Mouse (Mus musculus) monocyte, adult 2 months (primary cell): Measurements from ENCODE around the gene Zbtb8b.
"Not testable (repeated sequence)": the region's sequence is repeated elsewhere in the genome, so short reads cannot be mapped to it uniquely, and the experiment has no call there.

Experiments
- DNase-seq, 2 experiments: peaks; one replicate each; pipeline ENCODE4 v3.0.0; 2022; ENCODE audit warnings: low spot score in 2 of 2, low read depth in 1 of 2

The Zbtb8b gene

GRCm38 (mm10) chr4:129416478-129416877 lies 24.2 kb downstream of the Zbtb8b start:
- DNase-seq = no peak

- DNase-seq = no peak
Observed at GRCm38 (mm10) chr4:129415892-129416291, 24.8 kb downstream of the Zbtb8b start.

DNA sequence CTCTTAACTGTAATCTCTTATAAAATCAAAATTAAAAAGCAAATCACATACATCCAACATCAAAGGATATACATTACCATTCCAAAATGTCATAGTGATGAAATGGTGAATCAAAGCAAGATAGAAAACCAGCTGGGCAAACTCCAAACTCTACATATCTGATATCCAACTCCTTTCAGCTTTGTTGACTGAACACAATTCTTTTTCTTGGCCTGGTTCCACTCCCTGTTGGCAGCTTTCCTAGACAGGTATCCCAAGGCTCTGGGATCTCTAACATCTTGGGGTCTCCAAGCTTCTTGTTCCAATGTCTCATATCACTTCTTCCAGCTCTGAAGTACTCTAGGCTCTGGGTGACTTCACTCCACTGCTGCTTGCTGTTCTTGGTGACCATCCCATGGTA lies 29.7 kb downstream of the Zbtb8b start:
- DNase-seq = no peak

- not testable (repeated sequence) for DNase-seq
Observed at GRCm38 (mm10) chr4:129410532-129410931, 30.1 kb downstream of the Zbtb8b start.

- DNase-seq = peak in 1 of 2 experiments; percentile 2
Observed at GRCm38 (mm10) chr4:129406447-129406846, 34.2 kb downstream of the Zbtb8b start.

DNA sequence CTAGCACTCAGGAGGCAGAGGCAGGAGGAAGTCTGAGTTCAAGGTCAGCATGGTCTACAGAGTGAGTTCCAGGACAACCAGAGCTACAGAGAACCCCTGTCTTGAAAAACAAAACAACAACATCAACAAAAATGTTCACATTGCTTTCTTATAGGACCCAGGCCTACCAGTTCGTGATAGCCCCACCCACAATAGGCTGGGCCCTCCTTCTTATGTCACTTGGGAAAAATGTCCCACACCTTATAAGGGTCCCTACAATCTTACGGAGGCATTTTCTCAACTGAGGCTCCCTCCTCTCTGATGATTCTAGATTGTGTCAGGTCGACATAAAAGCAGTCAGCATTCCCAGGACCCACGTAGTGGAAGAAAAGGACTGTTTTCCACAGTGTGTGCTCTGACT lies 40.8 kb downstream of the Zbtb8b start:
- no peak for DNase-seq

- no peak for DNase-seq
Observed at GRCm38 (mm10) chr4:129396960-129397359, 43.7 kb downstream of the Zbtb8b start.

DNA sequence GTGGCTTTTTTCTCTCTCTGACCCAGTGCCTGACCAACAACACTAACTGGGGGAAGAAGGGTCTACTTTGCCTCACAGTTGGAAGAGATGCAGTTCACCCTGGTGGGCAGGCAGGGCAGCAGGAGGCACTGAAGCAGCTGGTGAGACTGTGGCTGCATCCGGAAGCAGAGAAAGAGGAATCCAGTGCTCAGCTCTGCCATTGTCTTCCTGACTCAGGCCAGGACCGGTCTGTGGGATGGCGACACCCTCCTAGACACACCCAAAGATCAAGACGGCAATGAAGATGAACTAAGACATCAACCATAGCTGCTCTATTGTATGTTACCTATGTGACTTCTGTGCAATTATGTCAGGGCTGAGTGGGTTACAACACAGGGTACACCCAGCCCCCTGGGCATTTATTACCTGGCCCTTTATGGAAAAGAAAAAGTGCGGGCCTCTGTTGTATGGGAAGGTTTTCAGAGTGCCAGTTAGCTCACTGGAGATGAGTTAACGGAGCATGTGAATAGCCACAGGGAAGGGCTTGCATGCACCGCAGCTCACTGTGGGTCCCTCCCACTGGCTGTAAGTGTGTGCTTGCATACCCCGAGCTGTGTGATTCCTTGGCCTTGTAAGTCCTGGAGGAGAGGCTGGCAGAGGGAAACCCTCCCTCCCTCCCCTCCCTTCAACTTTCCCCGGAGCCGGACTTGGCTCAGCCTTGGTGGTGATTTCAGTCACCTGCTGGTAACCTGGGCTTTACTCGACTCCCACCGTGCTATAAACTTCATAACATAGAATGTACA lies 46.4 kb downstream of the Zbtb8b start:
- DNase-seq = no peak

GRCm38 (mm10) chr4:129390936-129391557 lies 49.6 kb downstream of the Zbtb8b start:
- DNase-seq = no peak

DNA sequence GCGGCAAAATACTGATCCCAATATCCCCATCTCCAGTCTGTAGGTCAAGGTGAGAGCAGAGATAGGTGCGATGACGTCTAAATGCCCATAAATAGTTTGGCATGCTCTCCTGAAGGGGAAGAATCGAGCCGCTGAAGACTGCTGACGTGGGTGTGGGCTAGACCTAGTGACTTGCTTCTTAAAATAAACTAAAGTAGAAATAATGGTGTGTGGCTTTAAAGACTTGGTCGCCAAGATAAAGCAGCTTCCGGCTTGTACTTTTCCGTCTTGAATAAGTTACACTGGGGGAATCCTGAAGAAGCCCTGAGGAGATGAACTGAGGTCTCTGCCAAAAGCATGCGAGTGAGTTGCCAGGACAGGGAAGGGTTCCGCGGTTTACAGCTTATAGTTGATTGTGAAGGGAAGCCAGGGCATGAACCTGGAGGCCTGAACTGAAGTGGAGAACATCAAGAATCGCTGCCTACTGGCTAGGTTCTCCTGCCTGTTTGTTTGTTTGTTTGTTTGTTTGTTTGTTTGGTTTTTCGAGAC lies 50.4 kb downstream of the Zbtb8b start:
- no peak for DNase-seq

DNA sequence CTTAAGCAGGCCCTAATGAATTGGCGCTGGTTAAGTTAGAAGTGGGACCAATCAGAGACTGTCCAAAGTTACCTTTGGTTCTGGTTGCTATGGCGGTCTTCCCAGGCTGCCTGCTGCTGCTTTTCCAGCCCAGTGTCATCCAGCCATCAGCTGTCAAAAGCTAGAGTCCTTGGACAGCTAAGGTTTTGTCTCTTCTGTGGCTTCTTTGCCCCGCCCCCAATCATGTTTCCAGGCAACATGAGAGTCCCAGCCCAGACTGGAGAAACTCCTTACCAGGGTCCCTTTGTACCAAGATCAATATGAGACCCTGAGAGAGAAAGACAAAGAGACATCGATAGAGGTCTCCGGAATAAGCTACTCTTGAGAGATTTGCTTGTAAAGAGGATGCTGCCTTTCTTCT lies 52.2 kb downstream of the Zbtb8b start:
- DNase-seq = no peak

- DNase-seq = no peak
Observed at GRCm38 (mm10) chr4:129386989-129387388, 53.7 kb downstream of the Zbtb8b start.

GRCm38 (mm10) chr4:129386269-129386946 lies 54.2 kb downstream of the Zbtb8b start:
- DNase-seq = no peak

GRCm38 (mm10) chr4:129385685-129386084 lies 55.0 kb downstream of the Zbtb8b start:
- no peak for DNase-seq

DNA sequence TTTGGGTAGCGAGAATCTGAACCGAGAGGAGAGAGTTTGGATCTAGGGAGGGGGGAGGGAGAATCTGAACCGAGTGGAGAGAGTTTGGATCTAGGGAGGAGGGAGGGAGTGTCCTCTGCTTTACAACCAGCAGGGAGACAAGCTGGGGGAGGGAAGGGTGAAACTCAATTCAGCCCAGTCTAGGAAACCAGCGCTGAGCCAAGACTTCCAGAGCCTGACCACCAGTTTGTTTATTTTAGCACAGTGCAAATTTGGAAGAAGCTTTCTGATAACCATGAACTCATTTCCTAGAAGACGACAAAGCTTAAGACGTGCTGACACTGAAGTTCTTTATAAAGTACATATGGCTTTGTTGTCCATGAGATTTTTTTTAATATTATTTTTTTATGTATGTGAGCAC lies 56.2 kb downstream of the Zbtb8b start:
- no peak for DNase-seq

GRCm38 (mm10) chr4:129383586-129383985 lies 57.1 kb downstream of the Zbtb8b start:
- DNase-seq = no peak

GRCm38 (mm10) chr4:129382488-129382887 lies 58.2 kb downstream of the Zbtb8b start:
- no peak for DNase-seq

DNA sequence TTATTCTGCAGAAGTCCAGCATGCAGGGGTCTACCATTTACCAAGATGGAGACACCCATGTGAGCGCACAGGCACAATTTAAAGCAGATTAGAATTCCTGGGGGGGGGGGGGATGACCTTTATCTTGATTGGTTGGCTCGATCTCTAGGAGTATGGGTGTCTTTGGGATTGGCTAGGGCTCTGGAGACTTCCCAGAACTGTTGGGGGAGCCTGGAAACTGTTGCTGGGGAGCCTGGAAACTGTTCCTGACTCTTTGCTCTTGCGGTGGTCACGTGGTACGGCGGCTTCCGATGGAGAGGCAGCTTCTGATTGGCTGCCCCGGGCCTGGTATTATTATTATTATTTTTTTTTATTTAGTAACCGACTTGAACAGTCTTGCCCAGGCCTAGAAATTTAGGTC lies 58.6 kb downstream of the Zbtb8b start:
- DNase-seq = no peak

DNA sequence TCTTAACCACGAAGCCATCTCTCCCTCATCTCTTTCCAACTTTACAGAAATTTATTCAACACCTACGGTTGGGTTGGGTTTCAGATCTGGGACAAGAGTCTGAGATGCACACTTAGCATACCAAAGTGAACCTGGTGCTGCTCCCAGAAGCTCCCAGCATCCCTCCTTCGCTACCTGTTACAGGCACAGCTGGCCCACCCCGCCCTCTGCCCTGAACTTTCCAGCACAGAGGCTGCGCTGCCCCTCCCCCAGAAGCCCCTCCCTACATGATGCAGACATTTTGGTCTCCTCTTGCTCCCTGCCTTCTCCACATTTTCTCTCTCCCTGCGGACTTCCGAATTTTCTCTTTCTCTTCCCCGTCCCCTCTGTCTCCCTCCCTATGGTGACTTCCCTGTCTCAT lies 59.5 kb downstream of the Zbtb8b start:
- DNase-seq = no peak

DNA sequence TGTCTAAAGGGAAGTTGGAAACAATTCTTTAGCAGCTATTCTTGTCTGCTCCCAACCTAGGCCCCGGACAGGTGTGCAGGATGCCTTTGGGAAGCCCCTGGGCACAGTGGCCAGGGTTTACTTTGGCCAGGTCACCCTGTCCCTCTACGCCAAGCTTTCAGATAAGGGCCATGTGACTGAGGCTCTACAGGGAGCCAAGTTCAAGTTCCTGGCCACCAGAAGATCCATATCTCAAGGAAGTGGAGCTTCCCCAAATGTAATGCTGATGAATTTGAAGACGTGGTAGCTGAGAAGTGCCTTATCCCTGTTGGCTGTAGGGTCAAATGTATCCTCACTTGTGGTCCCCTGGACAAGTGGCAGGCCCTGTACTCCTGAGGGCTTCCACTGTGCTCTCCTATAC lies 60.8 kb downstream of the Zbtb8b start:
- no peak for DNase-seq

DNA sequence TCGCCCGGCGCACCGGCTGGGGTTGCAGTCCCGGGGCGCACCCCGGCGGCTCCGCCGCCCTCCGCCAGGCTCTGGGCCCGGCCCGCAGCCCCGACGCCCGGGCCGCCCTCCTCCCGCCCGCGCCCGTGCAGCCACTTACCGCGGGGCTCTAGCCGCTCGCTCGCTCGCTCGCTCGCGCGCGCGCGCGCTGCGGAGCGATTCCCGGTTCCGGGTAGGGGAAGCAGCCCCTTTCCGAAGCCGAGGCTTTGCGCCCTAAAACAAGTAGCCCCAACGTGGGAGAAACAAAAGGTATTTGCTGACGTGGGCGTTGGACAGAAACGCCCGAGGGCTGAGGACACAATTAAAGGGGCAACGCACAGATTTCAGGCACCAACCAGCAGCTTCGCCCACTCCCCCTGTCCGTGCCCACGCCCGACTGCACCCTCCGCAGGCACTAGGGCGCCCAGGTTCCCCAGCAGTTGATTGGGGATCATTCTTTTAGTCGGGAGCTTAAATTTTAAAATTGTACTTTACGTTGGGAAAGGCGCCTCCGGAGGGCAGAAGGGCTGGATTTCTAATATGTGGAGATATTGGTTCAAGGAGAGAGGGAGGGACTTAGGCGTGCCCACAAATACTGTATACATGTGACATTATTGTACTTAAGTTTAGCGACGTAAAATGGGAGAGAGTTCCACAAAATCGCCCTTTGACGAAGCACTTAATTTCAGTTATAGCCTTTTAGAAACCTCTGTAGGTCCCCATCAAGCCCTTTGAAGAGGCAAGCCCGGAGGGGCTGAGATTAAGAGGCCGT lies 62.9 kb downstream of the Zbtb8b start, which contains the start of gene Zbtb8a:
TSS of gene Zbtb8a (minus strand) at position 516 of the 790 bp plus-strand sequence.
- DNase-seq = no peak
